Mouse (Mus musculus) liver, adult 2 months (tissue): ENCODE data around the gene Rtca.

Experiments
- CTCF ChIP-seq: fragments of 200-500 bp; IDR thresholded peaks from 2 replicates; pipeline ENCODE4 v1.5.1; 2011; ENCODE audit warnings: low read depth, low read length, control low read depth
- POLR2A ChIP-seq: fragments of 200-500 bp; IDR thresholded peaks from 2 replicates; pipeline ENCODE4 v1.6.1; 2011; ENCODE audit warnings: low read length, control low read depth; ENCODE audit not compliant: insufficient read depth; ENCODE audit errors: extremely low read depth

DNA sequence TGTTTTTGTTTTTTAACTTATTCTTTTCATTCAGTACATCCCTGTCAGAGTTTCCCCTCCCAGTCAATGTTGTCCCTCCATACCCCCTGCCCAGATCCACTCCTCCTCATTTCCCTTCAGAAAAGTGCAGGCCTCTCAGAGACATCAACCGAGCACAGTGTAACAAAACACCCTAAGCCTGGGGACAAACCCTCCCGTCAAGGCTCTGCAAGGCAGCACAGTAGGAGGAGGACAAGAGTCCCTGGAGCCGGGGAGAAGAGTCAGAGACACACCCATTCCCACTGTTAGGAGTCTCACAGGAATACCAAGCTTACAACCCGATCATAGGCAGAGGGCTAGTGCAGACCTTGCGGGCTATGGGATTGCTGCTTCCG lies 29.2 kb upstream of the Rtca start:
- TF ChIP-seq POLR2A (no peak), CTCF (no peak)
